28 mouse cellular contexts compared by ENCODE assay signal in genomic region chr17:68461471-68461870, GRCm38 (mm10).
"Had no signal": no experiment of that assay in that cellular context is flagged by ENCODE, and none has a peak within 500 bp of the region (broad histone marks: within the 10 kb centered on the region; RNA-seq: fewer than 3 reads in every experiment).

No protein-coding gene starts in this region.

- H3K27me3 ChIP-seq: embryonic facial prominence, embryonic 12.5 days; embryonic facial prominence, embryonic 13.5 days; embryonic facial prominence, embryonic 15.5 days; forebrain, embryonic 12.5 days; forebrain, embryonic 13.5 days; forebrain, embryonic 15.5 days had no signal

- DNase-seq: cerebellum, adult 8-10 months; cerebellum, adult 9-10 months; cerebellum, adult 9-11 months; cerebellum, postnatal 10 days; cerebellum, postnatal 14 days; cerebellum, postnatal 25 days; cerebellum, postnatal 36 days; embryo, embryonic 11 days; forebrain, postnatal 0 days; gastrocnemius, adult 2 months; gastrocnemius, postnatal 10 days; gastrocnemius, postnatal 14 days; gastrocnemius, postnatal 25 days; gastrocnemius, postnatal 36 days; heart, adult 11 months; heart, adult 18-20 months; heart, adult 2 months had no signal

- H3K9me3 ChIP-seq: embryonic facial prominence, embryonic 10.5 days; embryonic facial prominence, embryonic 12.5 days; embryonic facial prominence, embryonic 13.5 days; embryonic facial prominence, embryonic 15.5 days; forebrain, embryonic 10.5 days; forebrain, embryonic 12.5 days; forebrain, embryonic 13.5 days; forebrain, embryonic 15.5 days had no signal

- H3K27ac ChIP-seq: embryonic facial prominence, embryonic 10.5 days; embryonic facial prominence, embryonic 12.5 days; embryonic facial prominence, embryonic 13.5 days; embryonic facial prominence, embryonic 15.5 days; forebrain, embryonic 10.5 days; forebrain, embryonic 12.5 days; forebrain, embryonic 13.5 days; forebrain, embryonic 15.5 days; gastrocnemius, adult 2 months; heart, adult 2 months had no signal

- ATAC-seq: forebrain, embryonic 13.5 days; forebrain, embryonic 14.5 days; forebrain, embryonic 15.5 days; forebrain, embryonic 16.5 days; forebrain, postnatal 0 days had no signal

- H3K4me2 ChIP-seq: embryonic facial prominence, embryonic 12.5 days; embryonic facial prominence, embryonic 13.5 days; embryonic facial prominence, embryonic 15.5 days; forebrain, embryonic 12.5 days; forebrain, embryonic 13.5 days; forebrain, embryonic 15.5 days had no signal

- H3K4me1 ChIP-seq: embryonic facial prominence, embryonic 10.5 days; embryonic facial prominence, embryonic 12.5 days; embryonic facial prominence, embryonic 13.5 days; embryonic facial prominence, embryonic 15.5 days; forebrain, embryonic 12.5 days; forebrain, embryonic 13.5 days; forebrain, embryonic 15.5 days had no signal

- H3K9ac ChIP-seq: embryonic facial prominence, embryonic 12.5 days; embryonic facial prominence, embryonic 13.5 days; embryonic facial prominence, embryonic 15.5 days; forebrain, embryonic 12.5 days; forebrain, embryonic 13.5 days; forebrain, embryonic 15.5 days; forebrain, postnatal 0 days had no signal

- H3K4me3 ChIP-seq: embryonic facial prominence, embryonic 10.5 days; embryonic facial prominence, embryonic 12.5 days; embryonic facial prominence, embryonic 13.5 days; embryonic facial prominence, embryonic 15.5 days; erythroblast, embryonic 14.5 days; forebrain, embryonic 10.5 days; forebrain, embryonic 12.5 days; forebrain, embryonic 13.5 days; forebrain, embryonic 15.5 days; gastrocnemius, adult 2 months; heart, adult 2 months had no signal

- H3K36me3 ChIP-seq: embryonic facial prominence, embryonic 10.5 days; embryonic facial prominence, embryonic 12.5 days; embryonic facial prominence, embryonic 13.5 days; embryonic facial prominence, embryonic 15.5 days; forebrain, embryonic 10.5 days; forebrain, embryonic 12.5 days; forebrain, embryonic 15.5 days had no signal
